Mouse (Mus musculus): Measurements from ENCODE around the gene Als2.

Gene Als2

DNA sequence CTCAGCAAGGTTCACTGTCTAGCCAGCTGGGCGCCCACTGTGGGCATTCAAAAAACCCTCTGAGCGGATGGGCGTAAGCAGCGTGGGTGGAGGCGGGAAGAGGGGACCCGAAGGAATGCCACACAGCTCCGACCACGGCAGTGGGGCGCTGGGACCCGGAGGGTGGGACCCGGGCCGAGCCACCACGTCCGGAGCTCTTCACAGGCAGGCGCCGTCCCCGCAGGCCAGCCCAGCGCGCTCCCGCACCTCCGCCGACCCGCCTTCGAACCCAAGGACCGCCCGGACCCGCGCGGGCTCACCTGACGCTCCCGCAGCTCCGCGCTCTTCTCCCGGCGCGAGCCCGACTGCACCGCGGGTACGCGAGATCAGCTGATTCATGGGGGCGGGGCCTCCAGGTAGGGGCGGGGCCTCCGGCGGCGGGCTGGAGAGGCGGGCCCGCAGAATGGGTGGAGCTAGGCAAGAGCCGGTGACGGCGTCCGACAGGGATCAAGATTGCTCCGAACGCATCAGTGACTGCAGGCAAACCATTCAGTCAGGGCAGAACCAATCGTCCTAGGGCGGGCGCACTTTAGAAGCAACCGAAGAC is at the start of gene Als2:
TSS of gene Als2 (minus strand) at position 376 of the 586 bp plus-strand sequence.
- in situ Hi-C loops (cut with MboI) = no loop called here

- in situ Hi-C loops (cut with MboI) = no loop called here
Measured at GRCm38 (mm10) chr1:59286316-59286850, 49.4 kb upstream of the Als2 start.

DNA sequence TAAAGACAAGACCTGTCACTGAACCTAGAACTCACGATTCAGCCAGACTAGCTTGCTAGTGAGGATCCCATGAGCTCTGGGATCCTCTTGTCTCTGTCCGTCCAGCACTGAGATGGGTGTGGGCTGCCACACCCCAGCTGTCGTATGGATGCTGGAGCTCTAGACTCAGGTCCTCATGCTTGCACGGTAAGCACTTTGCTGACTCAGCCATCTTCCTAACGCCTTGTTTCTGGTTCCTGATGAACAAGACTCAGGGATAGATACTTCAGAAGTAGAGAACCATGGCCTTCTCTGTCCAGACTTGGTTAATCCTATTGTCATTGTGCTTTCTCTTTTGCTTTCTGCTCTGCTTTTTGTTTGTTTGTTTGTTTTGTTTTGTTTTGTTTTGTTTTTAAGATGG is 48.8 kb upstream of the Als2 start:
- in situ Hi-C loops (cut with MboI) = no loop called here

GRCm38 (mm10) chr1:59272189-59272588 is 35.2 kb upstream of the Als2 start:
- in situ Hi-C loops (cut with MboI) = no loop called here

DNA sequence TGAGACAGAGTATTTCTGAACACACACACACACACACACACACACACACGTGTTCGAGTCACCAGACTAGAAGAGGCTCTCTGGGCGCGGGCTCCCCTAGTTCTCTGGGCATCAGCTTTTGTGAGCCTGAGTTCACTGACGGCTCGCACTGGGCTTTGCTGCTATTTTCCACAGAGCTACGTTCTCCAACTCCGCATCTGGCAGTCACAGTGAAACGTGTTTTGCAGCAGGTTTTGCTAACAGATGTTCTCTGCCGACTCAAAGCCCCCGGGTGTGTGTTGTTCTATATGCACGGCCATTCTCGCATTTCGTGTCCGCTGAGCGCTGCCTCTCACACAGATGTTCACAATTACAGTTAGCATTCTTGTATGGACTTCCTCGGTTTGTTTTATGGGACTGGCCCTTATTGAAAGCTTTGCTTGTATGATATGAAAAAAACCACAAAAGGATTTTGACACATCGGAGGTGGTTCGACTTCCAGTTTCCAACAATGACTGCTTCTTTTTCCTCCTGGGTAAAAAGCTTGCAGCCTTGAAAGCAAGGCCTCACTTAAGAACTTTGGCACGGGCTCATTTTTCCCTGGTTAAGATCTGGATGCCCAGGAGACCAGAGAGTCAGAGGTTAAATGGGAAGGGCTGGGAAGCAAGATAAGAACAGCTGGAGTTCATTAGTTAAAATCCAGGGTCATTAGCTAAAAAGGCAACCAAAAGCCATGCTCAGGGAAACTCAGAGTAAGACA is 33.1 kb upstream of the Als2 start:
- in situ Hi-C loops (cut with MboI) = no loop called here

DNA sequence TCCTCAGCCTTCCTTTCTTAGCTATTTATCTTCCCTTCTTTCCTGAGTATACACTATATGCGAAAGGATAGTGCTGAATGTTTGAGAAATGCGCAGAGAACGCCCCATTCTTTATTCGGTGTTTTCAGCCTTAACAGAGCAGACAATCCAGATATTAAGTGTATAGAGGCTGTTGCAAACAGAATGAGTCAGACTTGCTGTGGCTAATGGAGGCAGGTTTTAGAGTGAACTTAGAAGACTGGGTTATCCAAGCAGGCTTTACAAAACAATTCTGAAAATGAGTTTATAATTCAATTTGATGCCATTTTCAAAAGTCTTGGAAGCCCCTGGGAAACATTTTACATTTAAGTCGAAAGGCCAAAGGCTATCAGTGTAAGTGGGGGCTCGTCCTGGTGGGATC is 32.4 kb upstream of the Als2 start:
- in situ Hi-C loops (cut with MboI) = no loop called here

- in situ Hi-C loops (cut with MboI) = no loop called here
Measured at GRCm38 (mm10) chr1:59268931-59269330, 31.9 kb upstream of the Als2 start.

DNA sequence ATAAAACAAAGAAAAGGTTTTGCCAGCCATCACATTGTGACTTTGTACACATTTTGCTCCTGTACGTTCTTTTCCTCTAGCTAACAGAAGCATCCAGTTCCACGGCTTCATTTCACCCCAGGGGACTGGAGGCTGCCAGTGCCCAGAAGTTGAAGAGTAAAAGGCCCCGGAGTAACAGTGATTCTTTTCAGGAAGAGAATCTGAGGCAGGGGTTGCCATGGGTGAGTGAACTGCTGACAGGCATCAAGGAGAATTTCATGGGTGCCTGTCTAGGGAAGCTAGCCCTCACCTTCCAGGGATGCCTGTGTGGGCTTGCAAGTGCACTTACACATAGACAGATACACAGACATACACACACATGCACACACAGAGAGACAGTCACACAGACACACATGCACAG is 20.7 kb upstream of the Als2 start:
- in situ Hi-C loops (cut with MboI) = no loop called here

- in situ Hi-C loops (cut with MboI) = no loop called here
Measured at GRCm38 (mm10) chr1:59256751-59257231, 19.8 kb upstream of the Als2 start, which contains the start of gene Cdk15. TSS of gene Cdk15 (plus strand) at chr1:59256906.

- in situ Hi-C loops (cut with MboI) = no loop called here
Measured at GRCm38 (mm10) chr1:59253301-59253909, 16.4 kb upstream of the Als2 start.

DNA sequence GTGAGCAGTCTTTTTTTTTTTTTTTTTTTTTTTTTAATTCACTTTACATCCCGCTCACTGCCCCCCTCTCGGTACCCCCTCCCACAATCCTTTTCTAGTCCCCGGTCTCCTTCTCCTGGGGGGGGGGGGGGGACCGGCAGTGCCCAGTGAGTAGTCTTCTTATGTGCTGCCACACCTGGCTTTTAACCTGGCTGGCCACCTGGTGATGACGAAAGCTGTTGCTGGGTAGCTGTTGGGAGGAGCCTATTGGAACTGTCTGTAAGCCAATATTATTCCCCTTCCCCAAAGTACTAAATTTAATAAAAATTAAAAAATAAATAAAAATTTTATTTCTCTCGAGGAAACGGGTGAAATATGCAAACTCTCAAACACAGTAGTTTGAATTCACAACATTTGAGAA is 15.7 kb upstream of the Als2 start:
- in situ Hi-C loops (cut with MboI) = no loop called here

GRCm38 (mm10) chr1:59247602-59248001 is 10.6 kb upstream of the Als2 start:
- in situ Hi-C loops (cut with MboI) = no loop called here

DNA sequence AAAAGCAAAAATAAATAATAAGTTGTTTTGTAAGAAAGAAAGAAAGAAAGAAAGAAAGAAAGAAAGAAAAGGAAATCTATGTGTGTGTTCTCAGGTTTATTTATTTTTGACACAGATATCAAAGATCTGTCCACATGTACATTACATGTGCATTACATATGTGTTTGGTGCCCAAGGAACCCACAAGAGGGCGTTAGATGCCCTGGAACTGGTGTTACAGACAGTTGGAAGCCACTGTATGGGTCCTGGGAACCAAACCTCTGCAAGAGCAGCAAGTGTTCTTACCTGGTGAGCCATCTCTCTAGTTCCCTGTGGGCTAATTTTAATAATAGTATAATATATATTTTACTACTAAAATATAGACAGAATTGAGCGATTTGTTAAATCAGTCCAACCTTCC is 6.7 kb upstream of the Als2 start:
- in situ Hi-C loops (cut with MboI) = no loop called here

DNA sequence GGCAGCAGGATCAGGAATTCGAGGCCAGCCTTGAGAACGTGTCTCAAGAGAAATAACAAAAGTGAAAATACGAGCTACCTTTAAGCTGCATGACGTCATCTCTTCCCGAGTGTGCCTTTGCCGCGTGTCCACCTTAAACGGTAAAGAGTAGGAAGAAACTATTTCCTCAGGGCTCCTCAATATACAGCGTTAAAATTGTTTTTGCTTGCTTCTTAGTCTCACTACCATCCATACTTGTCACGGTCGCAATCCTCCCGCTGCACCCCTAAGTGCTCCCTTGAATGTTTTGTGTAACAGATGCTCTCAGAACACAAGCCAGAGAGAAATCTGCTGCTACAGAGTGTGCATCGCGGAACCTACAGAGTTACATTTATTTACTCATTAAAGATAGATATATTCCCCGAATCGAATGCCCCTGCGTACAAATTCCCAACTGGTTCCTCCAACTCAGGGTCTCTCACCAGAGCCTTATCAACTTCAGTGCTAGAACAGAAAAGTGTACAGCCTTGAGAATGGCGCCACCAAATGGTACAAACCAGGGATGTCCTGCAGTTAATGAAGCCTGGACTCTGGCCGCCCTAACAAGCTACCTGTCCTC is 682 bp upstream of the Als2 start:
- in situ Hi-C loops (cut with MboI) = no loop called here

- in situ Hi-C loops (cut with MboI) = no loop called here
Measured at GRCm38 (mm10) chr1:59229187-59229586, 7.8 kb downstream of the Als2 start.

DNA sequence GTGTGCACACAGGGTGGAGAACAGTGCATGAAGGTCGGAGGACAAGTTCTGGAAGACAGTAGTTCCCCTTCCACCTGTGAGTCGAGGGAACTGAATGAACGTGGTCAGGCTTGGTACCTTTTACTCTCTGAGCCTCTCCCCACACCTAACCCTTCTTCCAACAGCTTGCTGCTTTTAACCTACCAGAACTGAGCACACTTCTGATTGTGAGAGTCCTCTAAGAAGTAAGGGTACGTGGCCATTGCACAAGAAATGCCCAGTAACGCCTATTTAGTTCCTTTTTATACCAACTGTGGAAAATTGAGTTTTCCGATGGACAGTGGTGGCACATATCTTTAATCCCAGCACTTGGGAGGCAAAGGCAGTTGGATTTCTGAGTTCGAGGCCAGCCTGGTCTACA is 8.5 kb downstream of the Als2 start:
- in situ Hi-C loops (cut with MboI) = no loop called here

DNA sequence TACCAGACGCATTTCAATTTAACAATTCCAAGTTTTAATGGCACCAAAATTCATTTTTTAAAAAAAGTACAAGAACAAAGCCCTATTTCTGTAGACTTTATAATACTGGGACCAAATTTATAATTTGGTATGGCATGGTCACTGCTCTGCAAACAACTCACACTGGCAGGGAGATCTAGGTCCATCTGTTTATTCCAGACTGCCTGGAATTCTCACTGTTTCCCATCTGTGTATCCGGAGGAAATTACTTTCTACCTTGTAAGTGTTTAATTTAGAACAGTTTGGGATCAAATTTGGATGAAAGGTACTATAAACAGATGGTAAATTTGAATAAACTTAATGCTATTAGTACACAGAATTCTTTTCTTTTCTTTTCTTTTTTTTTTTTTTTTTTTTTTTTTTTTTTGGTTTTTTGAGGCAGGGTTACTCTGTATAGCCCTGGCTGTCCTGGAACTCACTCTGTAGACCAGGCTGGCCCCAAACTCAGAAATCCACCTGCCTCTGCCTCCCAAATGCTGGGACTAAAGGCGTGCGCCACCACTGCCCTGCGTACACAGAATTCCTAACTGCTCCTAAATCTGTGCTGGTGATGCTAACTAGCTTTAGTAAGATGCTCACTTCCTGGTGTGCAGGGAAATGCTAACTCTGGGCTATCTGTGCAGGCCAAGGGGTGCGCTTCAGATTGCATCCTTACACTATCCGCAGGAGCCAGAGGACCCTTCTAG is 14.8 kb downstream of the Als2 start:
- in situ Hi-C loops (cut with MboI) = no loop called here

DNA sequence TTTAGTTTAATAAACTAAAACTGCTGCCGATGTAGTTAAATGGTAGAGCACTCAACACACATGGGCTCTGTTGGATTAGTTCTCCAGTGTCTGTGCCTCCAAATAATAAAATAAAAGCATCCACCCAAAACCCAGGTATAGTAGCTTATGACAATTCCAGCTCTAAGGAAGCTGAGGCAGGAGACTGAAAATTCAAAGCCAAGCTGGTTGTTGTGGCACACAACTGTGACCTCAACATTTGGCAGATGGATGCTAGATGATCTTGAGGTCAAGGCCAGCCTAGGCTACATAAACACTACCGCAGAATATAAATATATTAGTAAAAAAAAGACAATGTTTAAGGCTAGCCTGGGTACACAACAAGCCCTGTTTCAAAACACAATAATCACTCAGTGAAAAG is 15.4 kb downstream of the Als2 start:
- in situ Hi-C loops (cut with MboI) = no loop called here

DNA sequence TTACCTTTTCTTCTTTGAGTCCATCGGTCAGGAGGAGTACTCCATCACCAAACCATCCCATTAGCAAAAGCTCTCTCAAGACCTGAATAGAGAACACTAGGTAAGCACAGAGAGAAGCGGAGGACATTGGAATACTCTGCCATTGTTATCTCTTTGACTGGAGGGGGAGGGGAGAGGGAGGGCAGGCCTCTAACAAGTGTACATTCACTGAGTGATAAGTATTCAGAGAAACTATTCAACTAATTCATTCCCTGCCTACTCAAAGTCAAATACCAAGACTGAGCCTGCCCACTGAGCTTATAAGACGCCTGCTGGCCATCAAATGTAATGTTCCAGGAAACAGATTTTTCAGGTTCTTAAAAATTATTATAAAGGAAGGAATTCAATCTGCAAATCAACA is 16.7 kb downstream of the Als2 start:
- in situ Hi-C loops (cut with MboI) = no loop called here

- in situ Hi-C loops (cut with MboI) = no loop called here
Measured at GRCm38 (mm10) chr1:59215446-59215845, 21.6 kb downstream of the Als2 start.

DNA sequence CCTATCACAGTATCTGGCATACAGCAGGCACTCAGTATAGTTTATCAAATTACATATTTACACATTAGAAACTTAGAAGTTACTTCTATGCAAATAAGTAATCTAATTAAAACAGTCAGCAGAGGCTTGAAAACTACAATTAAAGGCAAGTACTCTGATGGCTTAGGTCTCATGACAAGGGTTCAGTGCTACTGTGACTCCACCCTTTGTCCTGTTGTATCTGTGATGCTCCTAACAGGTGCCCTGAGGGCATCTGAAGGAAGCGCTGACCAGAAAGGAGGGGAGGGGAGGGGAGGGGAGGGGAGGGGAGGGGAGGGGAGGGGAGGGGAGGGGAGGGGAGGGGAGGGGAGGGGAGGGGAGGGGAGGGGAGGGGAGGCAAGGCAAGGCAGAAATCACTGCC is 24.1 kb downstream of the Als2 start:
- in situ Hi-C loops (cut with MboI) = no loop called here
